Mouse (Mus musculus): ENCODE measurements around the gene Casp8. TPM values are rescaled to one million over a fixed set of nuclear protein-coding genes. Genes with fewer than 3 reads are reported as not detected.

The Casp8 gene
- 100 to 1,000 TPM; 111 to 114 TPM for total RNA-seq (2023)

GRCm38 (mm10) chr1:58795291-58796058, at the start of gene Casp8:
Casp8 (plus strand) TSS chr1:58795374.

Other genes starting within 250 kb of the Casp8 start
- gene Fam126b, start 209.1 kb upstream of the Casp8 start, total RNA-seq (2023): 10 to 100 TPM; 13.4 to 24.7 TPM
- gene Ndufb3, start 209.0 kb upstream of the Casp8 start, total RNA-seq (2023): 10 to 100 TPM; 35.4 to 46.4 TPM
- not detected for gene Als2cr12, start 99.4 kb upstream of the Casp8 start, total RNA-seq (2023)
- gene Cflar, start 83.9 kb upstream of the Casp8 start, total RNA-seq (2023): 100 to 1,000 TPM; 182 to 199 TPM
- gene Trak2, start 178.1 kb downstream of the Casp8 start, total RNA-seq (2023): 10 to 100 TPM; 69.4 to 74.4 TPM
- 10 to 100 TPM; 10.4 to 12.4 TPM for gene Stradb, start 178.1 kb downstream of the Casp8 start, total RNA-seq (2023)

Data from T-cell, adult 66 days (primary cell).